ENCODE assay signal across 7 mouse cellular contexts in the genomic region with DNA sequence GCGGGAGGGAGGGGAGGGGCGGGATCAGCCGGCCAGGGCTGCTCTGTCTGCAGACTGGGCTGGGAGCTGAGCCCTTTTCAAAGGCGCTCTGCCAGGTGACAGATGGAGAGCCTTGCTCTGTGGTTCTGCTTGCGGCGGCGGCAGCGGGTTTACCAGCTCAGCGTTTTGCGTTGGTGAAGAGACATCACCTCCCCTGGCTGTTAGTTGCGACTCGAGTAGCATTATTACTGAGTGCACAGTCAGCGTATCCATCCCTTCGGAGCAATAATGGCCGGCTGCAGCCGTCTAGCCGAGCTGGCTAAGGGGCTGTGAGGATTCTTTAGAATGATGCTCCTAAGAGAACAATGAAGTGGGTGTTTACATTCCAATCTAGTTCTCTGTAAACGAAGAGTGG. TPM values are rescaled to one million over a fixed set of nuclear protein-coding genes. Genes with fewer than 3 reads are reported as not detected.
DNase-seq lines count a peak whose midpoint lies in the region; ATAC-seq and TF ChIP-seq lines count a peak whose summit lies in the region.

No protein-coding gene starts in this region.

- no peak for TF ChIP-seq POLR2A in limb, embryonic 14.5 days (IDR thresholded peaks at IDR 0.05; ENCODE audit: borderline replicate concordance, extremely low read depth, insufficient read depth, insufficient read length)

- 1% methylated on average over 18 of the region's 18 CpGs for WGBS in intestine, embryonic 16.5 days
- WGBS in limb, embryonic 14.5 days: under 1% methylated on average over 18 of the region's 18 CpGs

- peak; percentile 79 for ATAC-seq in intestine, embryonic 16.5 days
- peak; percentile 78 for ATAC-seq in limb, embryonic 14.5 days (ENCODE audit: low FRiP score, low read depth)

- peak overlapping the region; percentile 55 for H3K9ac ChIP-seq in intestine, embryonic 16.5 days (ENCODE audit: low read depth, low read length)
- peak overlapping the region; percentile 52 for H3K9ac ChIP-seq in limb, embryonic 14.5 days (ENCODE audit: low read depth, low read length, severe bottlenecking)

- peaks cover 6% of the 10 kb centered on the region for H3K4me1 ChIP-seq in intestine, embryonic 16.5 days (ENCODE audit: control insufficient read depth, insufficient read depth, low read length)
- peaks cover 24% of the 10 kb centered on the region for H3K4me1 ChIP-seq in limb, embryonic 14.5 days (ENCODE audit: control insufficient read depth, insufficient read depth, low read length)

- H3K4me2 ChIP-seq in intestine, embryonic 16.5 days (ENCODE audit: low read depth, low read length): peak overlapping the region; percentile 86
- H3K4me2 ChIP-seq in limb, embryonic 14.5 days (replicated peaks; ENCODE audit: low read depth, low read length, severe bottlenecking): peak overlapping the region; percentile 94

- DNase-seq in adrenal gland, postnatal 25 days: peak; percentile 45
- peak; percentile 68 for DNase-seq in embryo, embryonic 10 days (ENCODE audit: low spot score)
- peak; percentile 67 for DNase-seq in gastrocnemius, postnatal 25 days
- peak; percentile 67 for DNase-seq in limb, embryonic 14.5 days (ENCODE audit: low spot score)
- peak; percentile 30 for DNase-seq in naive thymus-derived CD4-positive, alpha-beta T cell, adult 2 months (ENCODE audit: low read depth)
- DNase-seq in testis, postnatal 10 days (ENCODE audit: low spot score): peak; percentile 71

- H3K9me3 ChIP-seq in intestine, embryonic 16.5 days (ENCODE audit: control insufficient read depth, low read length): no peaks in the 10 kb centered on the region
- no peaks in the 10 kb centered on the region for H3K9me3 ChIP-seq in limb, embryonic 14.5 days (ENCODE audit: control insufficient read depth, low read length)

- peak overlapping the region; percentile 90 for H3K27ac ChIP-seq in intestine, embryonic 16.5 days (ENCODE audit: low read length)
- peak overlapping the region; percentile 75 for H3K27ac ChIP-seq in limb, embryonic 14.5 days (replicated peaks; ENCODE audit: low read depth, low read length)

- no peaks in the 10 kb centered on the region for H3K36me3 ChIP-seq in intestine, embryonic 16.5 days (ENCODE audit: control insufficient read depth, insufficient read depth, low read length)
- H3K36me3 ChIP-seq in limb, embryonic 14.5 days (ENCODE audit: control insufficient read depth, insufficient read depth, low read length): no peaks in the 10 kb centered on the region

- H3K27me3 ChIP-seq in intestine, embryonic 16.5 days (replicated peaks; ENCODE audit: control insufficient read depth, insufficient read depth, low read length): no peaks in the 10 kb centered on the region
- H3K27me3 ChIP-seq in limb, embryonic 14.5 days (ENCODE audit: control insufficient read depth, insufficient read depth, low read length): no peaks in the 10 kb centered on the region

- H3K4me3 ChIP-seq in intestine, embryonic 16.5 days (ENCODE audit: low read length): peak overlapping the region; percentile 50
- peak overlapping the region; percentile 45 for H3K4me3 ChIP-seq in limb, embryonic 14.5 days (replicated peaks; ENCODE audit: low read length)

RNA-seq across cellular contexts. Expression of a gene that starts 0.7 kb away (rescaled TPM):
- not detected in 2 replicates for total RNA-seq in adrenal gland, postnatal 25 days (2021)
- total RNA-seq in gastrocnemius, postnatal 25 days (2021): not detected
- 0.38 and 0.39 TPM in 2 replicates for polyA plus RNA-seq in intestine, embryonic 16.5 days (2015; fragmentation: Nextera tagmentation; extraction: Ambion mirVana)
- polyA plus RNA-seq in limb, embryonic 14.5 days (2012; rRNA removed): 0.20 and 0.50 TPM in 2 replicates
- polyA plus RNA-seq in limb, embryonic 14.5 days (2014; fragmentation: Nextera tagmentation; extraction: Ambion mirVana): 0.36 and 0.44 TPM in 2 replicates

RNA-seq across cellular contexts. Expression of a gene that starts 28.6 kb away (rescaled TPM):
- 1.5 and 1.9 TPM in 2 replicates for total RNA-seq in adrenal gland, postnatal 25 days (2021)
- total RNA-seq in gastrocnemius, postnatal 25 days (2021): 10 to 100 TPM; 15.8 to 18.2 TPM
- 1.8 and 2.0 TPM in 2 replicates for polyA plus RNA-seq in intestine, embryonic 16.5 days (2015; fragmentation: Nextera tagmentation; extraction: Ambion mirVana)
- 3.5 and 3.8 TPM in 2 replicates for polyA plus RNA-seq in limb, embryonic 14.5 days (2012; rRNA removed)
- polyA plus RNA-seq in limb, embryonic 14.5 days (2014; fragmentation: Nextera tagmentation; extraction: Ambion mirVana): 2.6 and 3.1 TPM in 2 replicates

Comparison
In these comparisons a context has a peak if more than half of its experiments do, and no peak if none do; other contexts are left out.
1. Peak in every context shown above with its lines: DNase-seq, ATAC-seq, H3K4me3 ChIP-seq and H3K27ac ChIP-seq.